Mouse (Mus musculus): ENCODE results near the gene Klri2. TPM values are rescaled to one million over a fixed set of nuclear protein-coding genes. Genes with fewer than 3 reads are reported as not detected.
"Not testable (repeated sequence)": the region's sequence is repeated elsewhere in the genome, so short reads cannot be mapped to it uniquely, and the experiment has no call there.

The Klri2 gene
- polyA plus RNA-seq (2015; fragmentation: Nextera tagmentation; extraction: Ambion mirVana), result not detected in 2 replicates

- no peak within 1 kb of the TSS for H3K27ac ChIP-seq (replicated peaks)
- ATAC-seq (ENCODE audit: low read depth), result no peak
- H3K9ac ChIP-seq, result no peak within 1 kb of the TSS
- H3K4me3 ChIP-seq, result no peak within 1 kb of the TSS
- H3K36me3 ChIP-seq, result no peaks in the 10 kb centered on the region
- no peaks in the 10 kb centered on the region for H3K4me1 ChIP-seq (replicated peaks)
- H3K9me3 ChIP-seq, result no peaks in the 10 kb centered on the region
- H3K4me2 ChIP-seq, result no peak within 1 kb of the TSS
- 74% methylated on average over 2 of the region's 2 CpGs for WGBS
- no peaks in the 10 kb centered on the region for H3K27me3 ChIP-seq
These were observed at the start of gene Klri2 for GRCm38 (mm10) chr6:129740069-129740721. TSS of gene Klri2 (minus strand) at chr6:129740484.

- WGBS, result 92% methylated on average over 3 of the region's 3 CpGs
- not testable (repeated sequence) for H3K4me2 ChIP-seq; ATAC-seq (ENCODE audit: low read depth); H3K4me1 ChIP-seq (replicated peaks); H3K27me3 ChIP-seq; H3K27ac ChIP-seq (replicated peaks); H3K9me3 ChIP-seq; H3K9ac ChIP-seq; H3K36me3 ChIP-seq; H3K4me3 ChIP-seq
These were observed 43.9 kb upstream of the Klri2 start, which contains the start of gene Gm156 for GRCm38 (mm10) chr6:129784170-129784569. TSS of gene Gm156 (minus strand) at chr6:129784270.

GRCm38 (mm10) chr6:129747654-129748032 is 7.4 kb upstream of the Klri2 start:
- WGBS, result 78% methylated on average over 3 of the region's 3 CpGs
- H3K9me3 ChIP-seq, result no peaks in the 10 kb centered on the region
- H3K9ac ChIP-seq, result no peak overlapping the region
- H3K4me2 ChIP-seq, result no peak overlapping the region
- no peaks in the 10 kb centered on the region for H3K4me1 ChIP-seq (replicated peaks)
- H3K27ac ChIP-seq (replicated peaks), result no peak overlapping the region
- no peaks in the 10 kb centered on the region for H3K27me3 ChIP-seq
- ATAC-seq (ENCODE audit: low read depth), result no peak
- H3K4me3 ChIP-seq, result no peak overlapping the region
- H3K36me3 ChIP-seq, result no peaks in the 10 kb centered on the region

GRCm38 (mm10) chr6:129747016-129747653 is 6.9 kb upstream of the Klri2 start:
- Histone ChIP-seq H3K4me1 (replicated peaks) (no peaks in the 10 kb centered on the region), H3K36me3 (no peaks in the 10 kb centered on the region), H3K9me3 (no peaks in the 10 kb centered on the region), H3K27me3 (no peaks in the 10 kb centered on the region), H3K4me3 (no peak overlapping the region), H3K27ac (replicated peaks) (no peak overlapping the region), H3K4me2 (no peak overlapping the region), H3K9ac (no peak overlapping the region)
- 81% methylated on average over 4 of the region's 4 CpGs for WGBS
- no peak for ATAC-seq (ENCODE audit: low read depth)

GRCm38 (mm10) chr6:129746151-129746550 is 5.9 kb upstream of the Klri2 start:
- H3K4me3 ChIP-seq, result no peak overlapping the region
- H3K9ac ChIP-seq, result no peak overlapping the region
- no peak for ATAC-seq (ENCODE audit: low read depth)
- no peak overlapping the region for H3K4me2 ChIP-seq
- H3K27me3 ChIP-seq, result no peaks in the 10 kb centered on the region
- WGBS, result 63% methylated on average over 3 of the region's 3 CpGs
- H3K36me3 ChIP-seq, result no peaks in the 10 kb centered on the region
- H3K27ac ChIP-seq (replicated peaks), result no peak overlapping the region
- no peaks in the 10 kb centered on the region for H3K9me3 ChIP-seq
- no peaks in the 10 kb centered on the region for H3K4me1 ChIP-seq (replicated peaks)

- Histone ChIP-seq H3K27me3 (no peaks in the 10 kb centered on the region), H3K9me3 (no peaks in the 10 kb centered on the region), H3K4me1 (replicated peaks) (no peaks in the 10 kb centered on the region), H3K4me2 (no peak overlapping the region), H3K4me3 (no peak overlapping the region), H3K27ac (replicated peaks) (no peak overlapping the region), H3K36me3 (no peaks in the 10 kb centered on the region), H3K9ac (no peak overlapping the region)
- no peak for ATAC-seq (ENCODE audit: low read depth)
These were observed 3.9 kb downstream of the Klri2 start for GRCm38 (mm10) chr6:129736414-129736813.

GRCm38 (mm10) chr6:129727237-129727636 is 13.0 kb downstream of the Klri2 start:
- no peak overlapping the region for H3K4me3 ChIP-seq
- H3K4me1 ChIP-seq (replicated peaks), result no peaks in the 10 kb centered on the region
- H3K9me3 ChIP-seq, result no peaks in the 10 kb centered on the region
- ATAC-seq (ENCODE audit: low read depth), result no peak
- 94% methylated on average over 1 of the region's 1 CpGs for WGBS
- no peak overlapping the region for H3K9ac ChIP-seq
- H3K4me2 ChIP-seq, result no peak overlapping the region
- H3K27ac ChIP-seq (replicated peaks), result no peak overlapping the region
- H3K36me3 ChIP-seq, result no peaks in the 10 kb centered on the region
- H3K27me3 ChIP-seq, result no peaks in the 10 kb centered on the region

- Histone ChIP-seq H3K9me3 (no peaks in the 10 kb centered on the region), H3K4me2 (no peak overlapping the region), H3K4me3 (no peak overlapping the region), H3K4me1 (replicated peaks) (peaks cover 6% of the 10 kb centered on the region; the same call in 1 of the 2 replicates), H3K27ac (replicated peaks) (no peak overlapping the region), H3K9ac (no peak overlapping the region), H3K27me3 (peaks cover 8% of the 10 kb centered on the region; the same call in 1 of the 2 replicates), H3K36me3 (no peaks in the 10 kb centered on the region)
- 91% methylated on average over 1 of the region's 1 CpGs for whole genome bisulfite sequencing
- ATAC-seq (ENCODE audit: low read depth), result no peak
These were observed 18.9 kb downstream of the Klri2 start for GRCm38 (mm10) chr6:129721390-129721789.

- H3K4me1 ChIP-seq (replicated peaks), result peaks cover 6% of the 10 kb centered on the region; the same call in 1 of the 2 replicates
- no peaks in the 10 kb centered on the region for H3K36me3 ChIP-seq
- H3K4me3 ChIP-seq, result no peak overlapping the region
- H3K9me3 ChIP-seq, result no peaks in the 10 kb centered on the region
- WGBS, result 2% methylated on average over 3 of the region's 3 CpGs
- peaks cover 8% of the 10 kb centered on the region; the same call in 1 of the 2 replicates for H3K27me3 ChIP-seq
- no peak overlapping the region for H3K9ac ChIP-seq
- no peak overlapping the region for H3K4me2 ChIP-seq
- ATAC-seq (ENCODE audit: low read depth), result no peak
- H3K27ac ChIP-seq (replicated peaks), result no peak overlapping the region
These were observed 19.8 kb downstream of the Klri2 start for GRCm38 (mm10) chr6:129720487-129720886.

GRCm38 (mm10) chr6:129717032-129717431 is 23.3 kb downstream of the Klri2 start, which contains the start of gene Klri1:
TSS of gene Klri1 (minus strand) at chr6:129717132.
- 93% methylated on average over 4 of the region's 4 CpGs for WGBS
- no peaks in the 10 kb centered on the region for H3K36me3 ChIP-seq
- H3K4me2 ChIP-seq, result no peak within 1 kb of the TSS
- peaks cover 6% of the 10 kb centered on the region; the same call in 1 of the 2 replicates for H3K4me1 ChIP-seq (replicated peaks)
- no peaks in the 10 kb centered on the region for H3K9me3 ChIP-seq
- ATAC-seq (ENCODE audit: low read depth), result no peak
- no peak within 1 kb of the TSS for H3K9ac ChIP-seq
- H3K4me3 ChIP-seq, result no peak within 1 kb of the TSS
- no peak within 1 kb of the TSS for H3K27ac ChIP-seq (replicated peaks)
- H3K27me3 ChIP-seq, result peaks cover 8% of the 10 kb centered on the region; the same call in 1 of the 2 replicates

GRCm38 (mm10) chr6:129713566-129713965 is 26.7 kb downstream of the Klri2 start:
- no peak overlapping the region for H3K4me2 ChIP-seq
- no peak overlapping the region for H3K4me3 ChIP-seq
- 59% methylated on average over 1 of the region's 1 CpGs for WGBS
- H3K9me3 ChIP-seq, result no peaks in the 10 kb centered on the region
- no peaks in the 10 kb centered on the region for H3K36me3 ChIP-seq
- no peaks in the 10 kb centered on the region for H3K27me3 ChIP-seq
- ATAC-seq (ENCODE audit: low read depth), result no peak
- H3K4me1 ChIP-seq (replicated peaks), result no peaks in the 10 kb centered on the region
- H3K27ac ChIP-seq (replicated peaks), result no peak overlapping the region
- H3K9ac ChIP-seq, result no peak overlapping the region

GRCm38 (mm10) chr6:129691436-129691835 is 48.8 kb downstream of the Klri2 start:
- H3K4me3 ChIP-seq; H3K27ac ChIP-seq (replicated peaks); ATAC-seq (ENCODE audit: low read depth); H3K36me3 ChIP-seq; H3K4me2 ChIP-seq; H3K9ac ChIP-seq; H3K9me3 ChIP-seq; H3K4me1 ChIP-seq (replicated peaks); H3K27me3 ChIP-seq: not testable (repeated sequence)
- WGBS, result 84% methylated on average over 10 of the region's 10 CpGs
